Mouse (Mus musculus) kidney, embryonic 16.5 days (tissue): ENCODE results near the gene Camsap3. TPM values are rescaled to one million over a fixed set of nuclear protein-coding genes. Genes with fewer than 3 reads are reported as not detected.
A peak's percentile ranks its signal among the peaks of the same experiment; 100 is the strongest.

Experiments used
- ATAC-seq: fragments of 200-750 bp; cut with Nextera tagmentation; 2 replicates; pipeline ENCODE4 v1.8.0; 2017; ENCODE audit warnings: moderate TSS enrichment; ENCODE audit not compliant: low FRiP score, low TSS enrichment
- H3K27ac ChIP-seq: fragments of 300-500 bp; sonication (generic); 2 replicates; pipeline ENCODE4 v1.5.1; 2014; ENCODE audit warnings: low read length
- H3K27me3 ChIP-seq: fragments of 300-500 bp; sonication (generic); 2 replicates; pipeline ENCODE4 v1.6.1; 2014; ENCODE audit warnings: low read length, control low read depth, mixed read lengths; ENCODE audit not compliant: insufficient read depth
- H3K36me3 ChIP-seq: fragments of 300-500 bp; sonication (generic); 2 replicates; pipeline ENCODE4 v1.6.1; 2014; ENCODE audit warnings: low read length, control low read depth, mixed read lengths; ENCODE audit not compliant: insufficient read depth
- H3K4me1 ChIP-seq: fragments of 300-500 bp; sonication (generic); 2 replicates; pipeline ENCODE4 v1.6.1; 2014; ENCODE audit warnings: low read length, control low read depth, mixed read lengths; ENCODE audit not compliant: insufficient read depth
- H3K4me2 ChIP-seq: fragments of 300-500 bp; sonication (generic); replicated peaks from 2 replicates; pipeline ENCODE4 v1.6.1; 2014; ENCODE audit warnings: low read depth, low read length
- H3K4me3 ChIP-seq: fragments of 300-500 bp; sonication (generic); 2 replicates; pipeline ENCODE4 v1.5.1; 2014; ENCODE audit warnings: mild to moderate bottlenecking, low read length
- H3K9ac ChIP-seq: fragments of 300-500 bp; sonication (generic); replicated peaks from 2 replicates; pipeline ENCODE4 v1.6.1; 2014; ENCODE audit warnings: low read length
- H3K9me3 ChIP-seq: fragments of 300-500 bp; sonication (generic); 2 replicates; pipeline ENCODE4 v1.6.1; 2016; ENCODE audit warnings: low read length, control low read depth
- WGBS: fragments of 180-500 bp; shearing (Covaris S2); extraction: QIAGEN DNeasy Blood & Tissue Kit; methylation state at CpG from one replicate; pipeline ENCODE4 v1.1.7; 2014; 5-methylcytosine and 5-hydroxymethylcytosine counted together
- polyA plus RNA-seq: library from polyadenylated mRNA; unstranded; fragments of >200 nt; fragmentation: Nextera tagmentation; extraction: Ambion mirVana; gene quantifications from 2 replicates; pipeline ENCODE4 v1.2.1, GENCODE M21; 2015

The Camsap3 gene
- polyA plus RNA-seq, 1 experiment from 2014 or later = 13.7 TPM

DNA sequence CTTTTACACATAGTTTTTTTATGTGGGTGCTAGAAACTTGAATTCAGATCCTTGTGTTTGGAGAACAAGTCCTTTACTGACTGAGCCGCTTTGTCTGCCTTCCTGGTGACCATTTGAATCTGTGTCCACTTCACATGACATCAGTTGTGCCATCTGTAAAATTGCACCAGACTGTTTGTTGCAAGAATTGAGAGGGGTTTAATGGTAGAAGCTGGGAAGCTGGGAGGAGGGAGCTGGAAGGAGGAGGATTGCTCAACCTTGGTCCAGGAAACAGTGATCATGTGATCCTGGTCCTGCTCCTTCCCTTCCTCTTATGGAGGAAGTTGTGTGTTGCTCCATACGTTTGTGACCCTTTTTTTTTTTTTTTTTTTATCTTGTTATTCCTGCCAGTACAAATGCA, 61.2 kb downstream of the Camsap3 start:
- Histone ChIP-seq H3K27ac (no peak overlapping the region), H3K9me3 (no peaks in the 10 kb centered on the region), H3K4me3 (no peak overlapping the region), H3K4me1 (no peaks in the 10 kb centered on the region), H3K27me3 (no peaks in the 10 kb centered on the region), H3K9ac (no peak overlapping the region), H3K4me2 (no peak overlapping the region), H3K36me3 (no peaks in the 10 kb centered on the region)
- 62% methylated on average over 2 of the region's 2 CpGs for WGBS
- ATAC-seq = no peak

DNA sequence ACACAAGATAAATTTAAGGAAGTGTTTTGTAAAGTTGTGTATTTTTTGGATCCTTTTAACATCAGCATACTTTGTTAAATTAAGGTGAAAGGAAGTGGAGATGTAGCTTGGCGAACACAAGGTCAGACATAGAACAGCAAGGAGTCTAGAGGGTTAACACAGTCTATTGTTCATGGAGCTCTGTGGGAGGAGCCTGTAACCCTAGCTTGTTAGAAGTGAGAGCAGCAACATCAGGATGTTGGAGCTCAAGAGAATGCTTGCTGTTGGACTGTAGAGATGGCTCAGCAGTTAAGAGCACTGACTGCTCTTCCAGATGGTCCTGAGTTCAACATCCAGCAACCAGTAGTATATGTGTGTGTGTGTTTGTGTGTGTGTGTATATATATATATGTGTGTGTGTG, 61.9 kb downstream of the Camsap3 start:
- no peak overlapping the region for H3K27ac ChIP-seq
- H3K36me3 ChIP-seq = no peaks in the 10 kb centered on the region
- H3K27me3 ChIP-seq = no peaks in the 10 kb centered on the region
- 49% methylated on average over 1 of the region's 1 CpGs for WGBS
- no peaks in the 10 kb centered on the region for H3K9me3 ChIP-seq
- H3K4me1 ChIP-seq = no peaks in the 10 kb centered on the region
- H3K9ac ChIP-seq = no peak overlapping the region
- no peak overlapping the region for H3K4me3 ChIP-seq
- peak; percentile 49; the same call in 1 of the 2 replicates for ATAC-seq
- no peak overlapping the region for H3K4me2 ChIP-seq

DNA sequence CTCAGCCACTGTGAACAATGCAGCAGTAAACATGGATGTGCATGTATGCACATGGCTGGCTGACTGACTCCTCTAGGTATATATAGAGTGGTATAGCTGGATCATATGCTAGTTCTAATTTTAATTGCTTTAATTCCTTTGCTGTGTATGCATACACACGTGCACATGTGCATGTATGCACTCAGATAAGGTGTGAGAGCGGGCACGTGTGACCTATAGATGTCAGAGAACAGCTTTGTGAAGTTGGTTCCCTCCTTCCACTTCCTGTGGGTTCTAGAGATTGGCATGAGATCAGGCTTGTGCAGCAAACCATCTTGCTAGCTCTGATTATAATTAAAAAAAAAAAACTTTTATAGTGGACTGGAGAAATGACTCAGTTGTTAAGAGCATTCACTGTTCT, 65.8 kb downstream of the Camsap3 start:
- no peak for ATAC-seq

DNA sequence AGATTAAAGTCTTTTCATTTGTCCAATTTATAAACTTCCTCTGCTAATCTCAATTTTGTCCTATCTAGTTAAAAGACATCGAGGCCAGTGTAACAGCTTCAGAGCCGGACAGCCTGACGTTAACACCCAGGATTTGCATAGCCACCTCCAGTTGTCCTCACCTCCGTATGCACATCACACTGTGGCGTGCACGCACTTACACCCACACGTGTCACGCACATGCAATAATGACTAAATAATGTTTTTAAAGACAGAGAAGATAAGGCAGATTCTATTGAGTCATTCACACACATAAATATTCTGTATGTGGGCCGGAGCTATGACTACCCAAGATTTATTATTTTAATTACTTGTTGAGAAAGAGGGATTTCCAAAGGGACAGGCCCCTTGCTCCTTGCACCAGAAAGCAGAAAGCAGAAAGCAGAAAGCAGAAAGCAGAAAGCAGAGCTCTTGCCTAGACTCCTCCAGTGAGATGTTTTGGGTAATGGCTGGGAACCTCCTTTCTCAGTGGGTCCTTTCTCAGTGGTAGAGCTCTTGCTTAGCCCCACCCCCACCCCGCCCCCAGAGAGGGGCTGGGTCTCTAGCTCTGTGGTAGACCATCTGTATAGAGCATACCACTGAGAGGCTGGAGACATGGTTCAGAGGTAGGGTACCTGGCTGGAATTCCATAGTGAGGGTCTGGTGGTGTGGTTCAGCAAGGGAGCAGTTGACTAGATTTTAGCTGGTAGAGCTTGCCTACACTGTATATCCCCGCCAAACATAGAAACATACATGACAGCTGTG, 67.8 kb downstream of the Camsap3 start:
- H3K36me3 ChIP-seq = no peaks in the 10 kb centered on the region
- no peaks in the 10 kb centered on the region for H3K27me3 ChIP-seq
- H3K9me3 ChIP-seq = no peaks in the 10 kb centered on the region
- H3K4me3 ChIP-seq = no peak overlapping the region
- no peaks in the 10 kb centered on the region for H3K4me1 ChIP-seq
- no peak overlapping the region for H3K27ac ChIP-seq
- H3K4me2 ChIP-seq = no peak overlapping the region
- 71% methylated on average over 11 of the region's 11 CpGs for WGBS
- no peak overlapping the region for H3K9ac ChIP-seq
- ATAC-seq = 0 out of 2 replicates have a peak, but pooled peaks have one; percentile 29

More for the DNA sequence above, 65.8 kb downstream of the Camsap3 start:
- WGBS = 70% methylated on average over 3 of the region's 3 CpGs
- Histone ChIP-seq H3K36me3 (no peaks in the 10 kb centered on the region), H3K4me1 (no peaks in the 10 kb centered on the region), H3K9ac (no peak overlapping the region), H3K9me3 (no peaks in the 10 kb centered on the region), H3K27me3 (no peaks in the 10 kb centered on the region), H3K4me3 (no peak overlapping the region), H3K27ac (no peak overlapping the region), H3K4me2 (no peak overlapping the region)

DNA sequence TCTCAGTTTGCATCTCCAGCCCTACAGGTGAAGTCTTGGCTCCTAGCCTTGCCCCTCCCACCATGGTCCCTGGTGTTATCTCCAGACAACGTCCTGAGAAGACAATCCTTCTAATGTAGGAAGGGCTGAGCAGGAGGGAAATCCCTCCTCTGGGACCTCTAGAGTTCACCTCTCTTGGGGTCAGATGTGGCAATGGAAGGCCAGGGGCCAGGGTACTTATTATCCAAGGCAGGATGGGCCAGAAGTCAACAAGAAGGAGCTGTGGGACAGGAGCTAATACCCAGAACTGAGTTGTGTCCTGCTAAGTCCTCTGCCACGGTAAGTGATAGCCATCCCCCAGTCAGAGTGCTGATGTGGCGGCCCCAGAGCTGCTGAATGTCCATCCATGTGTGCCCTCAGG, 68.4 kb downstream of the Camsap3 start, which contains the start of gene Retn:
Gene Retn, plus strand, starts transcription at position 245 of the 400 bp plus-strand sequence.
- no peaks in the 10 kb centered on the region for H3K9me3 ChIP-seq
- H3K4me3 ChIP-seq = no peak within 1 kb of the TSS
- H3K27ac ChIP-seq = no peak within 1 kb of the TSS
- no peaks in the 10 kb centered on the region for H3K27me3 ChIP-seq
- H3K36me3 ChIP-seq = no peaks in the 10 kb centered on the region
- no peak within 1 kb of the TSS for H3K4me2 ChIP-seq
- no peaks in the 10 kb centered on the region for H3K4me1 ChIP-seq
- WGBS = 72% methylated on average over 3 of the region's 3 CpGs
- no peak within 1 kb of the TSS for H3K9ac ChIP-seq
- ATAC-seq = peak; percentile 49

DNA sequence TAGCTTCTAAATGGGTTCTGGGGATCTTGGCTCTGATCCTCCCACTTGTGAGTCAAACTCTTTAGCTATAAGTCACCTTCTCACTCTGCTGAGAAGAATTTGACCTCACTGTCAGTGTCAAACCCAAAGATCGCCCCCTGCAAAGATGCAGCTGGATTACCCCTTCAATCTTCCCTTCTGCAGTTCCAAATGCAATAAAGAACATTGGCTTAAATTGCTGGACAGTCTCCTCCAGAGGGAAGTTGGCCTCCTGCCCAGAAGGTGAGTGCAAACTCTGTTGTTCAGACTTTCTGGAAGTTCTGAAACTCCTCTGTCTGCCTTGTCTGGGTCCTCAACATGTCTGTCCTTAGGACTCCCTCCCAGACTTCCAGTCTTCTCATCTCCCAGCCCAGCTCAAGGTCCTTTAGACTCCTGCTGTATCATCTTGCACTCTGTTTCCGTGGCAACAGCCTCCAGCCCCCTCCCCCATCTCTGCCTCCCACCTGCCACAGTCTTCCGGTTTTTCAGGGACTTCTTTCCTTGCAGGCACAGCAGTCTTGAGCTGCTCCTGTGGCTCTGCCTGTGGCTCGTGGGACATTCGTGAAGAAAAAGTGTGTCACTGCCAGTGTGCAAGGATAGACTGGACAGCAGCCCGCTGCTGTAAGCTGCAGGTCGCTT, 69.8 kb downstream of the Camsap3 start:
- Histone ChIP-seq H3K4me3 (no peak overlapping the region), H3K36me3 (no peaks in the 10 kb centered on the region), H3K9me3 (no peaks in the 10 kb centered on the region), H3K27ac (no peak overlapping the region), H3K9ac (no peak overlapping the region), H3K4me1 (no peaks in the 10 kb centered on the region), H3K27me3 (no peaks in the 10 kb centered on the region), H3K4me2 (no peak overlapping the region)
- ATAC-seq = peak; percentile 71; the same call in 1 of the 2 replicates
- WGBS = 8% methylated on average over 7 of the region's 7 CpGs

Other genes starting within 250 kb of the Camsap3 start
- 0.16 and 0.19 TPM in 2 replicates for gene A430078G23Rik, start 233.9 kb upstream of the Camsap3 start, polyA plus RNA-seq
- gene Arhgef18, start 194.3 kb upstream of the Camsap3 start, polyA plus RNA-seq = 11.6 and 12.1 TPM in 2 replicates
- gene Pex11g, start 119.6 kb upstream of the Camsap3 start, polyA plus RNA-seq = 8.7 and 10.1 TPM in 2 replicates
- 0.19 TPM in 1 of 2 replicates, not detected in the other for gene Tex45, start 116.4 kb upstream of the Camsap3 start, polyA plus RNA-seq
- gene Zfp358, start 94.2 kb upstream of the Camsap3 start, polyA plus RNA-seq = 55.6 and 57.1 TPM in 2 replicates
- gene Mcoln1, start 86.8 kb upstream of the Camsap3 start, polyA plus RNA-seq = 72.2 and 73.5 TPM in 2 replicates
- gene Pnpla6, start 71.9 kb upstream of the Camsap3 start, polyA plus RNA-seq = 35.7 and 42.4 TPM in 2 replicates
- gene C330021F23Rik, start 19.3 kb upstream of the Camsap3 start, polyA plus RNA-seq = 8.4 and 8.5 TPM in 2 replicates
- 75.2 and 76.9 TPM in 2 replicates for gene Xab2, start 34.0 kb downstream of the Camsap3 start, polyA plus RNA-seq
- gene Pet100, start 34.3 kb downstream of the Camsap3 start, polyA plus RNA-seq = 85.9 and 90.4 TPM in 2 replicates
- 0.48 and 0.51 TPM in 2 replicates for gene Pcp2, start 38.3 kb downstream of the Camsap3 start, polyA plus RNA-seq
- gene Stxbp2, start 43.7 kb downstream of the Camsap3 start, polyA plus RNA-seq = 102 and 105 TPM in 2 replicates
- 0.31 and 0.55 TPM in 2 replicates for gene Retn, start 68.5 kb downstream of the Camsap3 start, polyA plus RNA-seq
- 0.20 and 0.50 TPM in 2 replicates for gene Mcemp1, start 78.5 kb downstream of the Camsap3 start, polyA plus RNA-seq
- 13.2 and 14.8 TPM in 2 replicates for gene Fcor, start 85.1 kb downstream of the Camsap3 start, polyA plus RNA-seq
- 42.1 and 44.7 TPM in 2 replicates for gene Trappc5, start 89.0 kb downstream of the Camsap3 start, polyA plus RNA-seq
- gene Fcer2a, start 106.9 kb downstream of the Camsap3 start, polyA plus RNA-seq = 0.22 TPM in 1 of 2 replicates, not detected in the other
- 0.41 and 0.45 TPM in 2 replicates for gene Clec4g, start 133.4 kb downstream of the Camsap3 start, polyA plus RNA-seq
- gene Cd209a, start 161.7 kb downstream of the Camsap3 start, polyA plus RNA-seq = not detected in 2 replicates